Mouse (Mus musculus) neural tube, embryonic 11.5 days (tissue): ENCODE data around the gene 1700025G04Rik. TPM values are rescaled to one million over a fixed set of nuclear protein-coding genes. Genes with fewer than 3 reads are reported as not detected.

Experiments used
- ATAC-seq: fragments of 200-750 bp; cut with Nextera tagmentation; 2 replicates; pipeline ENCODE4 v1.8.0; 2017; ENCODE audit warnings: moderate number of reproducible peaks, mild to moderate bottlenecking, moderate TSS enrichment, moderate library complexity; ENCODE audit not compliant: insufficient read depth, low FRiP score, low TSS enrichment
- DNase-seq: peaks from one replicate; pipeline ENCODE4 v3.0.0-alpha.2; 2015; ENCODE audit warnings: low spot score
- H3K27ac ChIP-seq: fragments of 300-500 bp; sonication (generic); 2 replicates; pipeline ENCODE4 v1.5.1; 2014; ENCODE audit warnings: low read depth, mild to moderate bottlenecking, low read length
- H3K27me3 ChIP-seq: fragments of 300-500 bp; sonication (generic); 2 replicates; pipeline ENCODE4 v1.6.1; 2014; ENCODE audit warnings: mild to moderate bottlenecking, low read length, mixed read lengths; ENCODE audit not compliant: control insufficient read depth, insufficient read depth
- H3K36me3 ChIP-seq: fragments of 300-500 bp; sonication (generic); 2 replicates; pipeline ENCODE4 v1.6.1; 2014; ENCODE audit warnings: mild to moderate bottlenecking, low read length, moderate library complexity, mixed read lengths; ENCODE audit not compliant: control insufficient read depth, insufficient read depth
- H3K4me1 ChIP-seq: fragments of 300-500 bp; sonication (generic); 2 replicates; pipeline ENCODE4 v1.6.1; 2014; ENCODE audit warnings: low read length, mixed read lengths; ENCODE audit not compliant: control insufficient read depth, insufficient read depth
- H3K4me2 ChIP-seq: fragments of 300-500 bp; sonication (generic); 2 replicates; pipeline ENCODE4 v1.6.1; 2014; ENCODE audit warnings: low read depth, mild to moderate bottlenecking, moderate library complexity
- H3K4me3 ChIP-seq: fragments of 300-500 bp; sonication (generic); 2 replicates; pipeline ENCODE4 v1.5.1; 2014; ENCODE audit warnings: low read depth, low read length
- H3K9ac ChIP-seq: fragments of 300-500 bp; sonication (generic); 2 replicates; pipeline ENCODE4 v1.6.1; 2014; ENCODE audit warnings: mild to moderate bottlenecking, low read length
- H3K9me3 ChIP-seq: fragments of 300-500 bp; sonication (generic); 2 replicates; pipeline ENCODE4 v1.6.1; 2016; ENCODE audit warnings: low read length; ENCODE audit not compliant: control insufficient read depth
- WGBS: fragments of 180-500 bp; shearing (Covaris S2); extraction: QIAGEN DNeasy Blood & Tissue Kit; methylation state at CpG from one replicate; pipeline ENCODE4 v1.1.7; 2014; 5-methylcytosine and 5-hydroxymethylcytosine counted together
- polyA plus RNA-seq: library from polyadenylated mRNA; unstranded; fragments of >200 nt; fragmentation: Nextera tagmentation; extraction: Ambion mirVana; gene quantifications from 2 replicates; pipeline ENCODE4 v1.2.1, GENCODE M21; 2014

The 1700025G04Rik gene
- polyA plus RNA-seq, 1 experiment from 2014 or later = 40.7 TPM

DNA sequence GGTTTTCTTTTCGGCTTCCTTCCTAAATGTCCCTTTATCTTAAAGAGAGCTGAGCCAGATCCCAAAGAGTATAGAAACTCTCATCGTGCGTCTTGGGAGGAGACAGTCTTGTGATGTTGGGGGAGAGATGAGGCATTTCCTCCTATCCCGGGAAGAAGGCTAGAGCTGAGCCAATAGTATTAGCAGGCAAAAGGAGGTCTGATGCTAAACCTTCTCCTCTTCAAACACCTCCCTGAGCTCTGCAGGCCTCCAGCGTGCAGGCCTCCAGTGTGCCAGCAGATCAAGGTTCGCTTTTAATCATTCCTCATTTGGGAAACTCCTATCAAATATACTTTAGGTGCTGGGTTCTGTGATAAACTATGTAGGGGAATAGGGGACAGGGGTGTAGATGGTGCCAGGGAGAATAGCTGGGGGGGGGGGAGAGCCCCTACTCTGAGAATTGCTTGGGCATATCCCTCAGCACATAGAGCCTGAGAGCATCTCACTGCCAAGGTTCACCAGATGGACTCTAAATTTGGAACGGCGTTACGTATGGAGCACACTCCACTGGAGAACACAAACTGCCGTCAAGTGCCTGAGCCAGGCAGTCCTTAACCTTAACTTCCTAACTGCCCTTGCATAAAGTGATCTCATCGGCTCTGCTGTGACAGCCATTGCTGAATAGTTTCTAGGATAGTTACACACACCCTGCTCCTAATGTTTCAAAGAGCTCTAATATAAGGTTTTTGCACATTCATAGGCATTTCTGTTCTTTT is 103.7 kb downstream of the 1700025G04Rik start:
- Histone ChIP-seq H3K9ac (no peak overlapping the region), H3K4me2 (no peak overlapping the region), H3K36me3 (no peaks in the 10 kb centered on the region), H3K27ac (no peak overlapping the region), H3K27me3 (no peaks in the 10 kb centered on the region), H3K4me3 (no peak overlapping the region), H3K9me3 (no peaks in the 10 kb centered on the region), H3K4me1 (0 out of 2 replicates have a peak, but pooled peaks cover 3% of the 10 kb centered on the region)
- WGBS = 86% methylated on average over 11 of the region's 11 CpGs
- no peak for DNase-seq
- ATAC-seq = no peak

DNA sequence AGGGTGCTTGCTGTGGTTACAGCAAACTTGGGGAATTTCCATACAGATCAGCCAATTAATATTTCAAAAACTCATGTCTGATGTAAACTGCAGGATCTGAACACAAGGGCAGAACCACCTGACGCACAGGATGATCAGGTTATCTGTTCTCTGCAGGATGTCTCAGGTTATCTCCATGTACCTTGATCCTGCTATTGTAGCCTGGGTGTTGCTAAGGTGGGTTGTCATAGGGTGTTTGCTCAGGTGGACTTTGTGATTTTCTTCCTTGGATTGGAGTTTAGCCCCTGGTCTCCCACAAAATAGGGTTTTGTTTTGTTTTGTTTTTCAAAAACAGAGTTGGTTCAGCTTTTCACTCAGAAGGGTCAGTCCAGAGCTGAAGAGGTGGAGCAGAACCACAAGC is 104.9 kb downstream of the 1700025G04Rik start:
- ATAC-seq (no peak), DNase-seq (no peak)
- Histone ChIP-seq H3K4me3 (no peak overlapping the region), H3K27me3 (no peaks in the 10 kb centered on the region), H3K4me2 (no peak overlapping the region), H3K27ac (no peak overlapping the region), H3K9me3 (no peaks in the 10 kb centered on the region), H3K9ac (no peak overlapping the region), H3K4me1 (0 out of 2 replicates have a peak, but pooled peaks cover 3% of the 10 kb centered on the region), H3K36me3 (no peaks in the 10 kb centered on the region)
- WGBS = 90% methylated on average over 1 of the region's 1 CpGs

DNA sequence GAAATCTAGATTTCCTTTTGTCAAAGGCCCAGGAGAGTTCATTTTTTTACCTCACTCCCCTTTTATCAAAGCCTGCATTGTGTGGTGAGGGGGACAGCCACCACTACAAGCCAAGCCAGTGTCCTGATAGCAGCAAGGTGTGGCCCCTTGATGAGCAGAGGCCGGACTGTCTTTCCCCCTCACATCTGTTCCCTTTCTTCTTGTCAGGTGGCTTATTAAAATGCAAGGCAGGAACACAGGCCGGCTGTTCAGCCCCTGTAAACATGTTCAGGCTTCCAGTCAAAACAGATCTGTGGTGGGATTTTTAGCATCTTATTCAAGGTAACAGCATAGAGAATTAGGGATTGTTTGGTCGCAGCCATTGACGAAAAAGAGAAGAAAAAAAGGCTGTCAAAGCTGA is 105.9 kb downstream of the 1700025G04Rik start:
- Histone ChIP-seq H3K27me3 (no peaks in the 10 kb centered on the region), H3K4me3 (no peak overlapping the region), H3K27ac (no peak overlapping the region), H3K9me3 (no peaks in the 10 kb centered on the region), H3K4me2 (no peak overlapping the region), H3K4me1 (0 out of 2 replicates have a peak, but pooled peaks cover 3% of the 10 kb centered on the region), H3K9ac (no peak overlapping the region), H3K36me3 (no peaks in the 10 kb centered on the region)
- 59% methylated on average over 4 of the region's 4 CpGs for WGBS
- ATAC-seq (no peak), DNase-seq (no peak)

DNA sequence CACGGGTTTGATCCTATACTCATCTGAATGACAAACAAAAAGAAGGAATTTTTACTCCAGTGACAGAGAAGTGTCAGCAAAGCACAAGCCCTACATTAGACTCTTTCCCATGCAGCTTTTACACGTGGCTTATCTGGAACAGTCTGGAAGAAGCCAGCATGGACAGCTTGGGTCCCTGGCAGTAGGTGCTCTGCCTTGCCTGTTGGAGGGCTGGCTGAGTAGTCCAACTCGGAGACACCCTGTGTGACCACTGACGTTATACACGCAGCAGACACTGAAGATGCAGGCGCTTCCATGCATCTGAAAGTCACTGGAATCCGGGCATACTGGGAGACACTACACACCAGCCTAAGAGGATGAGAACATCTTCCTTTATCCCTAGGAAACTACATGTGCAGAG is 109.4 kb downstream of the 1700025G04Rik start:
- no peaks in the 10 kb centered on the region for H3K36me3 ChIP-seq
- H3K9me3 ChIP-seq = no peaks in the 10 kb centered on the region
- H3K4me2 ChIP-seq = no peak overlapping the region
- 85% methylated on average over 7 of the region's 7 CpGs for WGBS
- no peak overlapping the region for H3K4me3 ChIP-seq
- H3K9ac ChIP-seq = no peak overlapping the region
- no peaks in the 10 kb centered on the region for H3K27me3 ChIP-seq
- H3K27ac ChIP-seq = no peak overlapping the region
- no peak for ATAC-seq
- DNase-seq = no peak
- 0 out of 2 replicates have a peak, but pooled peaks cover 3% of the 10 kb centered on the region for H3K4me1 ChIP-seq

DNA sequence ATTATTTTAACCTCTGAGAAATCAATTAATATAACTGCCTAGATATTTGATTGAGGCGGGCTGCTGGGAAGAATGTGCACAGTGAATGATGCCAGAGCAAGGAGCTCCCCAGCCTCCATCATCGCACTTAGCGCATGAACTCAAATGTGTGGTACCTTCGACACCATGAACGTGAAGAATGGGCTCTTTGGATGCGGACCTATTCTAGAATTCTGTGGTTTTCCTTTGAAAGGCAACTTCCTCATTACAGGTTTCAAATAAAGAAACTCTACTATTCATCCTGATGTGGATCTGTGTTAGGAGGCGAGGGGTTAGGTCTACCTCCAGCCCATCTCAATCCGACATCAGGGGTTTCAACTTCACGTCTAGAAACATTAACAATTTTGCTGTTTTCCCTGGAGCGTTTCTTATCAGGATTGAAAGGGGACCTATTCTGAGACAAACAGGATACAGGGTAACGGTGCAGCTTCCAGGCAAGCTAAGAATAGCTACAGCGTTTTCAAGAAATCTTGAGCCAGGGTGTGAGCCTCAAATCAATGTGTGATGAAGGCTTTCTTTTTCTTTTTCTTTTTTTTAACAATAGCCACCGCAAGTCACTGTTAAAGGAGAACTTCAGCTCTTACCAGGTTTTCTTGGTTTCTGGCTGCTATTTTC is 110.0 kb downstream of the 1700025G04Rik start:
- Histone ChIP-seq H3K9ac (no peak overlapping the region), H3K4me3 (no peak overlapping the region), H3K27ac (no peak overlapping the region), H3K36me3 (no peaks in the 10 kb centered on the region), H3K4me1 (0 out of 2 replicates have a peak, but pooled peaks cover 3% of the 10 kb centered on the region), H3K9me3 (no peaks in the 10 kb centered on the region), H3K4me2 (no peak overlapping the region), H3K27me3 (no peaks in the 10 kb centered on the region)
- 89% methylated on average over 13 of the region's 13 CpGs for WGBS
- ATAC-seq (no peak), DNase-seq (no peak)

DNA sequence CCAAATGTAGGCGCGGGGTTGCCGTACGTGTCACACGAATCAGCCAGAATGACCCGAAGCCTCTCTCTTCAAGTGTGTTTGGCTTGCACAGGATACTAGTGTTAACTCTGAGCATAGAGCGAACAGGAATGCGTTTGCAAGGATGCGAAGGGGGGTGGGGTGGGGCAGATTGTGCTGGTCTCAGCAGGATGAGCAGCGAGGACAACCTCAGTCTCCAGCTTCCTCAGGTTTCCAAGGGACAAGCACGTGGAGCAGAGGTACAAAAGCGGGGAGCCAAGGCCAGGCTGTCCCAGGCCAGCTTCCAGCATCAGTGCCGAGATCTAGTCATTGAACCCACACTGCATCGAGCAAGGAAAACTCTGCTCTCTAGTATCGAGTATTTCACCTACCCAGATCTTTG is 111.2 kb downstream of the 1700025G04Rik start:
- Histone ChIP-seq H3K4me2 (no peak overlapping the region), H3K9me3 (no peaks in the 10 kb centered on the region), H3K27ac (no peak overlapping the region), H3K27me3 (no peaks in the 10 kb centered on the region), H3K4me3 (no peak overlapping the region), H3K4me1 (0 out of 2 replicates have a peak, but pooled peaks cover under 1% of the 10 kb centered on the region), H3K9ac (no peak overlapping the region), H3K36me3 (no peaks in the 10 kb centered on the region)
- WGBS = 93% methylated on average over 15 of the region's 15 CpGs
- no peak for ATAC-seq
- DNase-seq = no peak

DNA sequence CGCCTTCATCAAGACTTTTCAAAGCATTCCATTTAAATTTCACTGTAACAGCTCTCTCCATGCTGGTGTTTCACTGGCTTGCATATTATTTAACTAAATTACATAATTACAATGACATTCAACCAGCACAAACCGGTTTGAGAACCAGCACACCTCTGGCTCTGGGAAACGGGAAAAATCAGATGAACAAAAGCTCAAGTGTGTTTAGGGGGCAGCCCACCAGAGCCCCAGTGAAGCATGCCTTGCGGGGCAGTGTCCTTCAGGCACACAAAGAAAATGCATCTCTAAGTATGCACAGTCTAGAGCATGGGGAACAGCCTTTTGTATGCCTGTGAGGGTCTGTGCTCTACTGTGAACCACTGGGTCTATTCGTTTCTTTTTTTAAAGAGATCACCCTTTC is 112.3 kb downstream of the 1700025G04Rik start:
- H3K36me3 ChIP-seq = no peaks in the 10 kb centered on the region
- no peaks in the 10 kb centered on the region for H3K9me3 ChIP-seq
- H3K27me3 ChIP-seq = no peaks in the 10 kb centered on the region
- no peak for DNase-seq
- no peaks in the 10 kb centered on the region for H3K4me1 ChIP-seq
- 58% methylated on average over 5 of the region's 5 CpGs for WGBS
- peak; percentile 58; the same call in 1 of the 2 replicates for ATAC-seq
- H3K9ac ChIP-seq = no peak overlapping the region
- no peak overlapping the region for H3K4me3 ChIP-seq
- no peak overlapping the region for H3K4me2 ChIP-seq
- H3K27ac ChIP-seq = no peak overlapping the region

DNA sequence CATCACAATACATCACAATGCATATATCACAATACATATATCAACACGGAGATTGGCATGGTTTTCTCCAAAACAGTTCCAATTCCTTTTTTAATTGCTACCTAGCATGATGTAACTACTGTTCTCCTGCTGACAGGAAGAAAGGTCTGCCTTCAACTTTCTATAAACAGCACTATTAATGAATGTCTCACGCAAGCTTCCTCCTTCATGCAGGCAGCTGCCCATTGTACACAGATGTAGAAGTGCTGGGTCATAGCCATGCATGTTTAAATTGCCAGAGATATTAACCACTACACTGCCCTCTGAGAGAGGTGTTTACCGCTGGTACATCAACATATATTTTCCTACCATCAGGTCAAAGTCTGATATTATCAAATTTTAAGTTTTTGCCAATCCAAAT is 113.1 kb downstream of the 1700025G04Rik start:
- Histone ChIP-seq H3K9me3 (no peaks in the 10 kb centered on the region), H3K4me3 (no peak overlapping the region), H3K27ac (no peak overlapping the region), H3K9ac (no peak overlapping the region), H3K27me3 (no peaks in the 10 kb centered on the region), H3K4me2 (no peak overlapping the region), H3K36me3 (no peaks in the 10 kb centered on the region), H3K4me1 (no peaks in the 10 kb centered on the region)
- DNase-seq (no peak), ATAC-seq (no peak)
- 89% methylated on average over 3 of the region's 3 CpGs for WGBS
